Mouse (Mus musculus): ENCODE measurements around the gene Atp2a3. TPM values are rescaled to one million over a fixed set of nuclear protein-coding genes. Genes with fewer than 3 reads are reported as not detected.

Gene Atp2a3
- 1 to 10 TPM; 6.5 to 8.0 (median 7.1) TPM for total RNA-seq (2022)

DNA sequence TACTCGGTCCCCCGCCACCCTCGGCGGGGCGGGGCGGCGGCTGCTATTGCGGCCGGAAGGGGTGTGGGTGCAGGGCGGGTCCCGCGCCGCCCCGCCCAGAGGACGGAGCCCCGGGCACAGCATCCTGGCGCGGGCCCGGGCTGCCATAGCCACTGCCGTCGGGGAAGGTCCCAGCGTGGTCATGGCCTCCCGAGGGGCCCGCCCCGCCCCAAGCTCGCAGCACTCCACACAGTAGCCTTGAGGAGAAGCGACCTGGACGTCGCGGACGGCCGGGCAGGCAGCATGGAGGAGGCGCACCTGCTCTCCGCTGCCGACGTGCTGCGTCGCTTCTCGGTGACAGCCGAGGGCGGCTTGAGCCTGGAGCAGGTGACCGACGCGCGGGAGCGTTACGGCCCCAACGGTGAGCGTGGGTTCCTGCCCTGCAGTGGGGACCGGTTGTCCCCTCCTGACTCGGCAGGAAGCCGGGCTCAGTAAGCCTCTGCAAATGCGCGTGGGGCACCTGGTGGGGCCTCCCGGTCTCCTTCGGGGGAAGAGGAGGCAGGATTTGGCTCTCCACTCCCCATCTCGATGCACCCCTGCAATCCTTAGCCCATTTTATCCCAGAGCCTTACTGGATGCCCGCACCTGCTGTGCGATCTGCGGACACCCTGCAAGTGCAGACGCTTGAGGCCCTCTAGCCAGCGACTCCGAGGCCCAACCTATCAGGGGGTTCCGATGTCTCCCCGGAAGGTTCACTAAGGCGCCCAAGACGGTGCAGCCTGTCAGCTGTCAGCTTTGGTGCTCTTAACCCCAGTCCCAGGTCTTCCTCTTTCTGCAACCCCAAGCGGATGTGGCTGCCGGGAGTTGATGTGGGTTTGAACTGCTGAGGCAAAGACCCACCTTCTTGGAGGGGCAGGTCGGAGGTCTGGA lies at the start of gene Atp2a3:
Gene Atp2a3, plus strand, starts transcription at position 98 of the 909 bp plus-strand sequence.
- DNase-seq (ENCODE audit: low spot score in 2 of 2) = no peak

DNA sequence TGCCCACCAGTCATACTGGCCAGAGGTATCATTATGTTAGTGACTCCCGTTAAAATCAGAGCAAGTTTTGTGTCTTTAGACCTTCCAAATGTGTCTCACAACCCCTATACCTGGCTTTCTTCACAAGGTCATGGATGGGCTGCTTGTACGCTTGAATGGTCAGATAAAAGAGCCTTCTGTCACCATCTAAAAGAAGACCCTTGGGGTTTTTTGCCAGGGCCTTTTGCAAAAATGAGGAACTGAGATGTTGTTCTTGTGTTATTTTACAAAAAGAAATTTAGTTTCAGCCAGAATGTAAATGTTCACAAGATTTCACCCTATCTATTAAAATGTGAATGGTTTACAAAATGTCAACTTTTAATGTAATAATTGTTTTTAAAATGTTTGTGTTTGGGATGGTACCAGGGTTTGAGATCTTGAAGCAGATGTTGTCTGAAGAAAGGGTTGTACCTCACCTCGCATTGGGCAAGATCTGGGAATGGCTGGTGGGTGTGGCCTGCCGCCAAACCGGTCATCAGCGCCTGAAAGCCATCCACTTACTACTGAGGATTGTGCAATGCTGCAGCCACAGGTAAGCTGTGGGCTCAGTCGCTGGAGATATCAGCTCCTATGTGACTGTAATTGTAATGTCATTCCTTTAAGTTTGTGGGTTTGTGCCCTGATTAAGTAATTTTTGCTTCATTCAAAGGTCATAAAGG lies 43.5 kb upstream of the Atp2a3 start:
- no peak for DNase-seq (ENCODE audit: low spot score in 2 of 2)

DNA sequence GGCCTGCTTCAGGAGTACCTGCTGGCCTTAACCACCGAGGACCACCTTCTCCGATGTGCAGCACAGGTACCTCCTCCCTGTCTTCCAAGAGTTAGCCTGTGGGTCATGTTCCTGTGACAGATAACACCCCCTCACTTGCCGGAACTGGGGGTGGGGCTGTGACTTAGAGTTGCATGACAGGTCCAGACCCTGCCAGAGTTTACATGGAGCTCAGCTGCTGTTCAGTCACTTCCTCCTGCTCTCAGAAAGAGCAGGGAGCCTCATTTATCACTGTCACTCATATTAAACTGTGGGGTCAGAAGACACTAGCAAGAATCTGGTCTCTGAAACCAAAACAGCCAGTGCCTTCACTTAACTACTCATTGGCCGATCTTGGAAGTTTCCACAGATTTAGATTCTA lies 37.9 kb upstream of the Atp2a3 start:
- DNase-seq (ENCODE audit: low spot score in 2 of 2) = no peak

DNA sequence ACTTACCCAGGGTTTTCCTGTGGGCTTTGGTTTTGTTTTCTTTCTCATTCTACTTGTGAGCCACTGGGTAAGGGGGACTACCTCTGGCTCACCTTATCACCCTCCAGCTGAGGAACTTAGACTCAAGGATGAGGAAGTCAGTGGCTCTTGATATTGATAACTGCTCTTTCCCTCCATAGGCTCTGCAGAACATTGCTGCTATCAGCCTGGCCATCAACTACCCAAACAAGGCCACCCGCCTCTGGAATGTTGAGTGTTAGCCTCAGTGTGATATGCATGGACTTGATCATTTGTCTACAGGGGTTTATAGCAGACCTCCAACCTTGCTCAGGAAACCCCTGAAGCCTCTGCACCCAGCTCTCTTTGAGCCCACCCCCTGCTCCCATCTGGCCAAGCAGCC lies 36.5 kb upstream of the Atp2a3 start:
- no peak for DNase-seq (ENCODE audit: low spot score in 2 of 2)

DNA sequence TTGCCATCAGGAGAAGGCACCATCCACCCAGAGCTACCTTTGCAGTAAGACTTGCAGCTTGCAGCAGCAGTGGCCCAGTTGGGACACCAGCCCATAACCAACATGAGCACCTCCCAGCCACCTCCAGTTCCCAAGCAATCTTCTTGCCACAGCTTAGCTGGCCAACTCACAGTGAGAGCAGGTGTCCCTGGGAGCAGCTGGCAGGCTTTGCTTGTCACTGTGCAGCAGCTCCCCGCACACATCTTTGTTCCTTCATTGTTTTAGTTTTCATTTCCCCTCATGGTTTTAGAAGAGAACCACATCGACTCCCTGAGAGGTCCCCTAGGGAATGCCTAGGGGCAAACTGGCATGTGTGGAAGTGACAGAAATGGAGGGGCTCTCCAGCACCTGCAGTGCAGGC lies 35.9 kb upstream of the Atp2a3 start:
- DNase-seq (ENCODE audit: low spot score in 2 of 2) = peak in 1 of 2 experiments; percentile 45

DNA sequence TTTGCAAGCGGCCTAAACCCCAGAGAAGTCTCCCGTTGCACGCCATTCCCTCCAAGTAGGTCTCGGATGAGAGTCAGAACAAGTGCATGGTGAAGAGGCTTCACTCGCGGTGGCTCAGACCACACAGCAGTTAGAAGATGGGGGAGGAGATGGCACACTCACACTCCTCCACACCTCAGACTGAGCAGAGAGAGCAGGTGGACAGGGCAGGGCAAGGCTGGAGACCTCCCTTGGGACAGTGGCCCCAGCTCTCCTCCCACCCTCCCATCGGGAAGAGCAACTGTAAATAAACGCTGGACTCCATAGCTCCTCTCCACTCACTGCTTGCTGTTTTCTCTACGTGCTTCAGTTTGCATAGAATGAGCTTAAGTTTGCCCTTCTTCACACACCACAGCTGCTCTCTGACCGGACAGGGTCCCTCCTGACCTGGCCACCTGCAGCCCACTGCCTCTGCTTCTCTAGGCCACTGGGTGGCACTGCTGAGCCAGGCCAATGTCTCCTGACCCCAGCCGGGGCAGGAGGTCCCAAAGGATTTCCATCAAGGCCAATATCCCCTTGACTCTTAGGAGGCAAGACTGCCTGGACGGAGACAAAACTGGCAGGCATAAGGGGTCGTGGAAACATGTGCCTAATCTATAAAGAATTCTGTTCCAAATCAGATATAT lies 34.6 kb upstream of the Atp2a3 start:
- no peak for DNase-seq (ENCODE audit: low spot score in 2 of 2)

DNA sequence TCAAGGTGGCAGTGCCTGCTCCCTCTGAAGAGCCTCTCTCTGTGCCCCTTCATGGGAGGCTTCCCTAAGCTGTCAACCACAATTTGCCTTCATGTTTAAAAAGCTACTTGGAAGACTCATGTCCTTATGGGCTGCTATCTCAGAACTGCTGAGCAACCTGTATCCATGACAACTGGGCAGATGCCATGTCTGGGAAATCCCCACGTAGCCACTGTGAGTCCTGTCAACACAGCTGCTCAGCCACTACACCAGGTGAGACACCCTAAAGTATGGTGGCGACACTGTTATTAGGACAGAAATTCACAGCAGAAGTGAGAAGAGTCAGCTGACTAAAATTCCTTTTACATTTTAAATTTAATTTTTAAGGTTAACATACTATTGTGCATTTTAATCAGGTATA lies 32.5 kb upstream of the Atp2a3 start:
- peak in 1 of 2 experiments; percentile 27 for DNase-seq (ENCODE audit: low spot score in 2 of 2)

DNA sequence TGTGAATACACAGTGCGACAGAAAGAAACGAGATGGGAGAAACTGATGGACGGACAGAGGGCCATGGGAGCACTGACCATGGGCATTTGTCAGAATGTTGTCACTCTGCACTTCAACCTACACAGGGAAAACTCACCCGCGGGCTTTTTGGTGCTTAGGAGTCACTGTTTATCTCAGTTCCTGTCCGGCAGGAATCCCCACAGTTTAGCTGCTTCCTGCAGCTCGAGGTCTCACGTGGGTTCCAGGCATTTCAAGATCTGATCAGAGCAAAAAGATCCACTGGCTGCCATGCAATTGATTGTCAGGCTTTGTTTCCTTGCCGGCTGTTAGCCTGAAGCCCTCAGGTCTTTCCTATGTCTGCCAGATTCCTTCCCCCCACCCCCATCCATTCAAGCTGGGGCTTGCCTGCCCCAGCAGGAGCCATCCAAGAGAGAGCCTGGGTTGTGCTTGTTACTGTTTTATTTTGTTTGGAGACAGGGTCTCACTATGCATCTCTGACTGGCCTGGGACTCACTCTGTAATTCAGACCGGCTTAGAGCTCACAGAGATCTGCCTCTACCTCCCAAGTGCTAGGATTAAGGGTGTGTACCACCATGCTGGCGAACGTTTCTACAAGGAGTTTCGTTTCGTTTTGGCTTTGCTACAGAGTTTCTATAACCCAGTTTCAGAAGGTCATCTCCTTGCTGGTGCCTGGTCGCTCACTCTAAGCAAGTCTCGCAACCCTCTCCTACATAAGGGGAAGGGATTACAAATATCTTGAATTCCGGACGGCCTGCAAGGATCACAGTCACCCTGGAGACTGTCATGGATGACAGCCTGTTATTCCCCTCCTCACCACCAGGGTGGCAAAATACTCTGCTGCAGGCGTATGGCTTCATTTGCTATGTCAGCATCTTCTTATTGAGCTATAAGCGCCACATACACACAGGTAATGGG lies 20.5 kb upstream of the Atp2a3 start:
- DNase-seq (ENCODE audit: low spot score in 2 of 2) = no peak

DNA sequence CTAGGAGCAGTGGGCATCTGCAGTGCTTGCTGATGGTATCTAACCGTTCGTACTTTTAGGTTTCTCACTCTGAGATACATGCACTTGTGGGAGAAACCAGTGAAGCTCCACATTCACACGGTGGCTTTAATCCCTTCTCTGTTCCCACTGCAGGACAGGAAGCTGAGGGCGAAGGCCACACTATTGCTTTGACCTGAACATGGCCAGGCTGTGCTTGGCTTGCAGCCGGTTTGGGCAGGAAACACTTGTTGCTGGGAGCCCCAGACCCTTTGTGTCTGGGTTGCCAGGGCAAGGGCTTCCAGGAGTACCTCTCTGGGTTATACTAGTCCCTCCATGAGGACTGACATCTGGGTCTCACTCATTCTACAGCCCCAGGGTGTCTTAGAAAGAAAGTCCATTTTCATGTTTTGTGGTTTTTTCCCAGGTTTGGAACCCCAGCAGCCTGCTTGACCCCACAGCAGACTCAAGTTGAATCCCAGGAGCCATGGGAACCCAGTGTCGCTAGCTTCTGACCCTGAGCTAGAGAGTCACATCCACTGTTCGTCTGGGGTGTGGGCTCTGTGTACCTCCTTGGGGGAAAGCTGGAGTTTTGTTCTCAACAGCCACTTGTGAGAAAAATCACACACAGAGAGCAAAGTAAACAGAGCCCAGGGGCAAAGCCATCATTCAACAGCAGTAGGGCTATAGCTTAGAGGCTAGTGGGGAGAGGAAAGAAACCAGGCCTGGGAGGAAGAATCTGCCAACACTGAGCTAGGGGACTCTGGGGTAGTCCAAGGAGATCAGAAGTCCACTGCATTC lies 15.8 kb upstream of the Atp2a3 start:
- no peak for DNase-seq (ENCODE audit: low spot score in 2 of 2)

DNA sequence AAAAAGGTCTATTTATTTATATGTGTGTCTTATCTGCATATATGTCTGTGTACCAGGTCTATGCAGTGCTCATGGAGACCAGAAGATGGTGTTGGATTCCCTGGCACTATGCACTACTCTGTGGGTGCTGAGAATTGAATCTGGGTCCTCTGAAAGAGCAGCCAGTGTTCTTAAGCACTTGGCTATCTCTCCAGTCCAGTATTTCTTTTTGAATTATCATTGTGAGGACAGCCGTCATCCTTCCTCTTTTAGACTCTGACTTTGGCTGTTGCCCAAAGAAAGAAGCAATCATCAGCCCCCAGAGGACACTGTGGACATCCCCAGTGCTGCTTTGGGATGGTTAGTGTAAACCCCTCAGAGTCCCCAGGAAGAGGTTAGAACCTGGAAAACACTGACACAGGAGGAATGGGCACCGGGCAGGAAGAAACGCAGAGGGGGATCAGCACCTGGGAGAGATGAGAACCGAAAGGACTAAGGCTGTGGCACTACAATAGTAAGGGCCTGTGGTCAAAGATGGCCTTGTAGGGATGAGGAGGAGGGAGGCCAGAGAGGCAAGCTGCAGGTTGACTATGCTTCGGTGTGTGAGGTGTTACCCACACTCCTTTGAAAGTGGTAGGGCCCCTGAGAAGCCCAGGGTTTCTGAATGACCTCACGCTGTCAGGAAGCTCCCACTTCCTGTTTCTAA lies 15.0 kb upstream of the Atp2a3 start:
- no peak for DNase-seq (ENCODE audit: low spot score in 2 of 2)

DNA sequence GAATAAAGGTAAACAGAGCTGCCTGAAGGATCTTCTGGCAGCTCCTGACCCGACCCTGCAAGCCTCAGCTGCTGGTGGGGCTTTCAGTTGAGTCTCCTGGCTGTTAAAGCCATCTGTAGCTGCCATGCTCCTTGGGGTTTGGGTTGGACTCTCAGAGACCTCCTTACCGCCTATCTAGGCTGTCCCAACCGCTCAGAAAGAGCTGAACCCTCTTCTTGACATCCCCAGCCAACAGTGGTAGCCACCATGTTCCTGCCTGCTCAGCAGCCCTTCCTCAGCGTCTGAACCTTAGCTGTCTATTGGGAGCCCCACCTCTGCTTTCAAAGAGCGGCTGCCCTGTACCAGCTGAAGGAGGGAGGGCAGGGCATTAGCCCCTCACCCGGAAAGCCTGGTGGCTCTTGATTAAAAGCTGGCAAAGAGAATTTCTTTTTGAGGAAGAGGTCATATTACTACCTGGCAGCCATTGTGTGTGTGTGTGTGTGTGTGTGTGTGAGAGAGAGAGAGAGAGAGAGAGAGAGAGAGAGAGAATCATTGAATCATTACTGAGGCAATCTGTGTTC lies 14.3 kb upstream of the Atp2a3 start:
- no peak for DNase-seq (ENCODE audit: low spot score in 2 of 2)

DNA sequence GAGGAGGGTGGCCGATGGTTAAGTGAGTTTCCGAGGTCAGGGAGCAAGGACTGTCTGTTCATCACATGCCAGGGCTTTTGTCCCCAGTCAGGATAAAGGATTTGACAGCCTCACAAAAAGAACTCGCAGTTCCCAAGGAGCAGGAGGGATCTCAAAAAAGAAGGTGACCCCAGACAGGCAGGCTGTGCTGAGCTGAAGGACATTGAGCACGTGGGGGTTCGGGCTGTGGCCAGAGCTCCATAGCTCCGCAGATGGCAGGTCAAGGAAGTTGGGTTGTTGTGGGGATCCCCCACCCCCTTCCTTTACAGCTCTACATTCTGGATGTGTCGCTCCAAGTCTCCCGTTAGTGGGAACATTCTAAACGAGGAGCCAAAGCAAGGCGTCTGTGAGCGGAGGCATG lies 13.1 kb upstream of the Atp2a3 start:
- no peak for DNase-seq (ENCODE audit: low spot score in 2 of 2)

DNA sequence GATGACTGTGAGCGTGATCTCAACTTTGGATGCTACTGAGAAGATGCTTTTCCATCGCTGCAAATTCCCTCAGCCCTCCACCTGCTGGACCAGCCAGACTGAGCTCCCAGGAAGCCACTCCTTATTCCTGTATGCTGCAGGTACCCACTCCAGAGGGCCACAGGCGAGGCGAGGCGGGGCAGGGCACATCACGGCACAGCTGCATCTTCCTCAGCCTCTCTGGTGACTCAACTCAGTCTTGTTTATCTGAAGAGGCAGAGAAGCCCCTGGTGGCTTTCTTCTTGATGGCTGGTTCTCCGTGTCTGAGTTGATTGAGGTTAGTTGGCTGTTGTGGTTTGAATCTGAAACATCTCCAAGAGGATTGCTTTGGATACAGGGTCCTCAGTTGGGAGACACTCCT lies 12.7 kb upstream of the Atp2a3 start:
- DNase-seq (ENCODE audit: low spot score in 2 of 2) = no peak

DNA sequence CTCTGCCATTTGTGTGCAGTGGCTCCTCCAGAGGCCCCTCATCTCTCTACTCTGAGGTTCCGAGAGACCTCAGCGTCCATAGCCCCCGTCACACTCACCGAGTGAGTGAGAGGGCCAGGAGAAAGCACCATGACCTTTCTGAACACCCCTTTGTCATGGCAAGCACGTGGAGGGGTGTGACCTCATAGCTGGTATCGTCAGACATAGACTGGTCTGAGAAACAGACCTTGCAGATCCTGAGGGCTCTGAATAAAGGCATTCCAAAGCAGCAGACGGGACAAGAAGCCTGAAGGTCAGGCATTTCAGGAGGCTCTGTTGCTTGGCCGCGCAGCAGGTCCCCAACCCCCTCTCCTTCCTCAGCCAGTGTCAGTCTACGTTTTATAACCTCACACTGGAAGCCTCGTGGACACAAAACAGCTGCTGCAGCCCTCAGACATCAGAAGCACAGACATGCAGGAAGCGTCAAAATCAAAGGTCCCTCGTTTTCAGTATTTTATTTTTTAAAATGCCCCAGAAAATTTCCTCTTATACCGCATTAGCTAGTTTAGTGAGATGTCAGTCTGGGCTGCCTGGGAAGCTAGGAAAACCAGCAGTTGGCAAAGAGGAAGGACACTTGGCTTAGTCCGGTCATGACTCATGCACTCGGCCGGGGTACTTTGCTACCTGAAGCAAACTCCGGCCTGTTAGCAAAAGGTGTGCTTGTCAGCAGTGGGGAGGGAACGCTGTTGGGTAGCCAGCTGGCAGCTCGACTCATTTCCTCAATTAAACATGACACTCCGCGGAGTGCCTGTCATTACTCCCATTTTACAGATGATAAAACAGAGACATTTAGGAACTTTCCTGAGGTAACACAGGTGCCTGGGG lies 9.6 kb upstream of the Atp2a3 start:
- DNase-seq (ENCODE audit: low spot score in 2 of 2) = no peak

DNA sequence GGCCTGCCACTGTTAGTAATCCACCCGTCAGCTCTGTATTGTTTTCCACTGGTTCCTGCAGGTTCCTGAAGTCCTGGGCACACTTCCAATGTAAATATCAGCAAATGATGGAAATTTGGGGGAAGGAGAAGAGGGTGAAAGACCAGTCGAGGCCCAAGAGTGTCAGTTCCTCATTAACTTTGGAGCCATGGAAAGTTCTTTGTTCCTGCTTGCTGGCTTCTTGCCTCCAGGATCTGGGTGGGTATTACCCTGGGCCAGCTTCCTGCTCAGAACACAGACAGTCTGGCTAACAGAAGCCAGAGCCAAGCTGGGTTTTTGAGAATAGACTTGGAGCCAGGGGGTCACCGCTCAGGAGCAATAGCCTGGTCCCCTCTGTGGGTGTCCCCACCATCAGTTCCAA lies 8.7 kb upstream of the Atp2a3 start:
- no peak for DNase-seq (ENCODE audit: low spot score in 2 of 2)

DNA sequence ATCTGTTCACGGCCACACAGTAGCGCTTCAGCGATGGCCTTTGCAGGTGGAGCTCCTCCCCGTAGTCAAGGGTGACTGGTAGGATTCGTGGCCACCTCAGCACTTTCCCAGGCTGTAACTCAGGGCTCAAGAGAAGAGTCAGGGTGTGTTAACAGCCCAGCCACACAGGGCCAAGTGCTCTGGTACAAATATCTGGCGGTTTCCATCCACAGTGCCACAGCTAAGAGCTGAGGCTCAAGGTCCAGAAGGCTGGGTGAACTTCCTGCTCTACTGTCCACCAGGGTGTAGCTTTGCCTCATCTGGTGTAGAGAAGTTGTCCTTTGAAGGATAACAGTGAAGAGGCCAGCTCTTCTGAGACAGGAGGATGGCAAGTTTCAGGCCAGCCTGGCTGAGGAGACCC lies 8.3 kb upstream of the Atp2a3 start:
- no peak for DNase-seq (ENCODE audit: low spot score in 2 of 2)

DNA sequence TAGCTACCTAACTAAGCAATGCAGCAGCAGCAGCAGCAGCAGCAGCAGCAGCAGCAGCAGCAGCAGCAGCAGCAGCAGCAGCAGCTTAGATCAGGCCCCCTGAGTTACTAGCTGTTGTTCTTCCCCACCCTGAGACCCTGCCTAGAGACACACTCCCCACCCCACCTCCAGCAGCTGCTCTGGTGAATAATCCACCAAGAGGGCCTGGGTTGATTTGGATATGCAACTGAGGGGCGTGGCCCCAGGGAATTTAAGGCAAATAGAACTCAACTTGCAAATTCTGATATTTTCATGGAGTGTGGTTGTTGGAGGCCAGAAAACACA lies 7.9 kb upstream of the Atp2a3 start:
- no peak for DNase-seq (ENCODE audit: low spot score in 2 of 2)

DNA sequence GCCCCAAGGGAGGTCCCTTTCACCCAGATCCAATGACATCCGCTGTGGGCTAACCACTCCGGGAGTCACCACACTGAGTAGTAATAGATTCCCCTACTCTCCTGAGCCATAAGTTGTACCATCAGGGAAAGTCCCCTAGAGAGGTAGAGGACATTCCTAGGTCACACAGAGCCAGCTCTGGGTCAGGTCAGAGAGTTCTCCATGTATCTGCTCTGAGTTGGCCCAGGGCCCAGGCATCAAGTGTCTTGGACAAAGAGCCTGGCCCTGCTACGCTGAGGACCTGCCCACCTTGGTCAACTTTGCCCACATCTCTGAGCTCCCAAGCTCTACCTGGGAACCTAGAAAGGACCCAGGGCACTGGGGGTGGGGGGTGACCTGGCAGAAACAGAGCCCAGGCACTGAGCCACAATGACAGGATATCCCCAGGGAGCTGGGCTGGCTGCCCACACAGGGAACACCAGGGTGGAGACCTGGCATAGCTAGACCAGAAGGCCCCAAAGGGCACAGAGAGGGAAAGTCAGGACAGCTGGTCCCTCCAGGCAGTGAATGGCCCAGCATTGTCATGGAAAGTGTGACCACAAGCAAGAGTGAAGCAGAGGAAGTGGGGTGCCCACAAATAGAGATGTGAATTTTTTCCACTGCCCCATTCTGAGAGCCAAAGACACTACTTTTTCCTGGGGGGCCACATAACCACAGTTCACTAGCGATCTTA lies 7.4 kb upstream of the Atp2a3 start:
- no peak for DNase-seq (ENCODE audit: low spot score in 2 of 2)

Data from left cerebral cortex, adult 8-10 months (tissue).